Mouse (Mus musculus): ENCODE results near the gene Cdipt.

DNA sequence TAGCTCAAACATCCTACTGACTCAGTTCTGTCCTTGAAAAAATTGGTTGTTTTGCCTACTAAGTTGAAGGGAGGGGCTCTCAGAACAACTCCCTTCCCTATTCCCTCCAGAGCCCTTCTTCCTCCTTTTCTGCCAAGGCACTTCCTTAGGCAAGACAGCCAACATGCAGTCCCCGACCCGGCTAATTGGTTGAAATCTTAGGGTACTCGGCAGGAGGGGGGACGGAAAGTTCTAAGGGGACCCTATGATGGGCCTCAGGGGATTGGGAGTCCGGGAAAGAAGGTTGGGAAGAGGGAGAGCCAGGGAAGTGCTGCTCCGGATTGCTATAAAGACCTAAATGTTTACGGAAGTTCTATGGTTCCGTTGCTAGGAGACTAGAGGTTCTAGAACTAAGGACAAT is 221 bp upstream of the Cdipt start:
- TF ChIP-seq E2F4 (IDR thresholded peaks at IDR 0.05; ENCODE audit: borderline replicate concordance, low read depth, low read length) (no peak), CTCF (IDR thresholded peaks at IDR 0.05 in 2 of 3, conservative IDR thresholded peaks at IDR 0.05 in 1 of 3; ENCODE audit: control insufficient read depth in 1 of 3, insufficient read depth in 1 of 3, low read depth in 2 of 3, low read length in 3 of 3, poor library complexity in 1 of 3, severe bottlenecking in 1 of 3) (no peak), POLR2A (IDR thresholded peaks at IDR 0.05; ENCODE audit: control insufficient read depth in 1 of 2, insufficient read depth in 1 of 2, low read depth in 1 of 2, low read length in 2 of 2, poor library complexity in 1 of 2) (no peak; a peak in 1 of 4 replicates), TCF12 (IDR thresholded peaks at IDR 0.05; ENCODE audit: low read depth, low read length) (no peak), TAL1 (IDR thresholded peaks at IDR 0.05; ENCODE audit: low read length) (no peak)
